Mouse (Mus musculus): ENCODE data around the gene Eif2b2. TPM values are rescaled to one million over a fixed set of nuclear protein-coding genes. Genes with fewer than 3 reads are reported as not detected.

Gene Eif2b2
- total RNA-seq, 1 experiment from 2014 or later = 32.1 TPM

Other genes starting within 250 kb of the Eif2b2 start
- gene Fcf1, start 248.6 kb upstream of the Eif2b2 start, total RNA-seq (2017) = 101 to 149 TPM (median 133 TPM) in 3 replicates
- 42.8 to 69.6 TPM (median 53.8 TPM) in 3 replicates for gene Arel1, start 248.6 kb upstream of the Eif2b2 start, total RNA-seq (2017)
- 22.6 to 86.9 TPM (median 34.8 TPM) in 3 replicates for gene Ylpm1, start 223.2 kb upstream of the Eif2b2 start, total RNA-seq (2017)
- gene Prox2, start 108.7 kb upstream of the Eif2b2 start, total RNA-seq (2017) = 5.0 TPM in 1 of 3 replicates, not detected in the others
- gene Dlst, start 108.6 kb upstream of the Eif2b2 start, total RNA-seq (2017) = 309 to 346 TPM (median 316 TPM) in 3 replicates
- gene Rps6kl1, start 68.2 kb upstream of the Eif2b2 start, total RNA-seq (2017) = 0.19 TPM in 1 of 3 replicates, not detected in the others
- not detected in 3 replicates for gene Pgf, start 41.7 kb upstream of the Eif2b2 start, total RNA-seq (2017)
- gene Mlh3, start 51.1 kb downstream of the Eif2b2 start, total RNA-seq (2017) = 4.7 to 8.6 TPM (median 7.4 TPM) in 3 replicates
- 29.6 to 30.7 TPM (median 30.7 TPM) in 3 replicates for gene Acyp1, start 69.0 kb downstream of the Eif2b2 start, total RNA-seq (2017)
- 0.11 TPM in 1 of 3 replicates, not detected in the others for gene Zc2hc1c, start 69.1 kb downstream of the Eif2b2 start, total RNA-seq (2017)
- gene Nek9, start 119.9 kb downstream of the Eif2b2 start, total RNA-seq (2017) = 30.4 to 50.6 TPM (median 33.8 TPM) in 3 replicates
- 92.0 to 115 TPM (median 97.4 TPM) in 3 replicates for gene Tmed10, start 155.4 kb downstream of the Eif2b2 start, total RNA-seq (2017)

Measured in monocyte, adult 5-6 weeks (primary cell).